Mouse (Mus musculus) bone marrow macrophage, adult 2 months (primary cell): ENCODE measurements at regions not wholly inside any gene's neighbourhood (a gene's known extent, or its start where the extent isn't known, plus 50 kb on each side); places are given as distances from the start of the nearest gene placed in this dataset.

Source experiments
- CTCF ChIP-seq: IDR thresholded peaks from 2 replicates; pipeline ENCODE4 v1.5.1; 2012; ENCODE audit warnings: low read depth, mild to moderate bottlenecking, low read length, moderate library complexity
- POLR2A ChIP-seq: IDR thresholded peaks from 2 replicates; pipeline ENCODE4 v1.6.1; 2012; ENCODE audit warnings: mild to moderate bottlenecking, low read depth, low read length, borderline replicate concordance

- TF ChIP-seq CTCF (no peak), POLR2A (no peak)
Observed at GRCm38 (mm10) chr4:84224556-84224955, 450.5 kb downstream of the Bnc2 start.
